In the genomic region with DNA sequence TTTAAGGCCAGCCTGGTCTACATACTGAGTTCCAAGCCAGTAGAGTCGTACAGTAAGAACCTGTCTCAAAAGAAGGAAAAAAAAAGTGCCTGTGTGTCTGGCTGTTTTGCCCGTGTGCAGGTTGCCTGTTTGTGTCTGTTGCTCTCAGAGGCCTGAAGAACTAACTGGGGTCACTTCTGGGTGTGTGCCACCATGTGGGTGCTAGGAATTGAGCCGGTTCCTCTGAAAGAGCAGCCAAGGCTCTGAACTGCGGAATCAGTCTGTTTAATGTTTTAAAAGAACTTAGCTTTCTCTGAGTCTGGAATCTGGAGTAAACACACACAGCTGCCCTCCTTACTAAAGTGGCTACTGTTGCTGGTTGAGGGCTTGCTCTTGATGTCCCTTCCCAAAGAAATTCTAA, we compare ENCODE assay signal across 10 mouse cellular contexts.
"Had no signal": no experiment of that assay in that cellular context is flagged by ENCODE, and none has a peak within 500 bp of the region (broad histone marks: within the 10 kb centered on the region; RNA-seq: fewer than 3 reads in every experiment).

No protein-coding gene starts in this region.

- H3K9ac ChIP-seq: intestine, embryonic 15.5 days; liver, embryonic 13.5 days had no signal

- DNase-seq: liver, embryonic 13.5 days; lung, adult 2 months; lung, postnatal 14 days; lung, postnatal 4 days; midbrain, embryonic 14.5 days; thymus, adult 18-20 months; thymus, postnatal 36 days had no signal

- H3K36me3 ChIP-seq: intestine, embryonic 15.5 days; liver, embryonic 13.5 days had no signal

- ATAC-seq: intestine, embryonic 15.5 days had no signal

- H3K4me1 ChIP-seq: intestine, embryonic 15.5 days had no signal

- H3K9me3 ChIP-seq: intestine, embryonic 15.5 days; liver, embryonic 13.5 days had no signal

- H3K4me3 ChIP-seq: intestine, embryonic 15.5 days; liver, embryonic 13.5 days had no signal

- H3K27me3 ChIP-seq: intestine, embryonic 15.5 days; liver, embryonic 13.5 days had no signal

- H3K4me2 ChIP-seq: intestine, embryonic 15.5 days; liver, embryonic 13.5 days; midbrain, embryonic 11.5 days had no signal

- H3K27ac ChIP-seq: intestine, embryonic 15.5 days; kidney, postnatal 0 days; liver, embryonic 13.5 days had no signal
